Mouse (Mus musculus) lung, adult 2 months (tissue): ENCODE results near the gene Mas1. TPM values are rescaled to one million over a fixed set of nuclear protein-coding genes. Genes with fewer than 3 reads are reported as not detected.

Experiments
- DNase-seq: peaks from one replicate; pipeline ENCODE4 v3.0.0; 2022
- H3K4me1 ChIP-seq: fragments of 200-500 bp; 2 replicates; pipeline ENCODE4 v1.6.1; 2011; ENCODE audit warnings: low read length; ENCODE audit not compliant: control insufficient read depth, insufficient read depth
- H3K4me3 ChIP-seq: fragments of 200-500 bp; replicated peaks from 2 replicates; pipeline ENCODE3; 2011; ENCODE audit warnings: low read depth, mild to moderate bottlenecking, control low read depth, low read length; ENCODE audit errors: extremely low read depth
- CTCF ChIP-seq: fragments of 200-500 bp; IDR thresholded peaks from 2 replicates; pipeline ENCODE4 v1.5.1; 2011; ENCODE audit warnings: mild to moderate bottlenecking, low read length, control low read depth; ENCODE audit not compliant: insufficient read depth
- POLR2A ChIP-seq: fragments of 200-500 bp; IDR thresholded peaks from 2 replicates; pipeline ENCODE4 v1.6.1; 2011; ENCODE audit warnings: low read depth, mild to moderate bottlenecking, control low read depth, low read length, borderline replicate concordance; ENCODE audit errors: extremely low read depth
- WGBS: fragments of 180-500 bp; shearing (Covaris S2); methylation state at CpG from one replicate; pipeline ENCODE4 v1.1.7; 2018; 5-methylcytosine and 5-hydroxymethylcytosine counted together
- polyA plus RNA-seq: library from polyadenylated mRNA; depleted of rRNA; stranded (reverse); fragments of >200 nt; gene quantifications from 2 replicates; pipeline ENCODE4 v1.2.3, GENCODE M21; 2012; rRNA removed

Mas1 gene
- polyA plus RNA-seq = 0.12 TPM in 1 of 2 replicates, not detected in the other

DNA sequence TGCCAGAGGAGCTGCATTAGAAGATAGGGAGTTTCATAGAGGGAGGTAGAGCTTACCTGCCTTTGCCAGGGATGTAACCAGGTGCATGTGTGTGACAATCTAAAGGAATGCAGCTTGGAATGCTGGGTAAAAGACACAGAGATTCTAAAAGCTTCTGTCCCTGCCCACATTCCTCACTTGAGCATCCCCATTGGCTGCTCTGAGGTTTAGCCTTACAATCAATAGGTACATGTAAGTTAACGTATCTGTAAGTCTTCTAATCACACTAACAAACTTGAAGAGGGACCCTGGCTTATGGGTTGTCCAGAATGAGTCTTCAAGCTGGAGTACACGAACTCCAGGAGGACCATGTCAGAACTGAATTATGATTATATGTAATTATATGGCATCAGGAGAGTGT lies at the start of gene Mas1:
Gene Mas1, minus strand, starts transcription at position 101 of the 400 bp plus-strand sequence.
- no peak within 1 kb of the TSS for H3K4me3 ChIP-seq
- 46% methylated on average over 2 of the region's 2 CpGs for WGBS
- no peaks in the 10 kb centered on the region for H3K4me1 ChIP-seq
- no peak for TF ChIP-seq CTCF
- no peak for TF ChIP-seq POLR2A
- no peak for DNase-seq

DNA sequence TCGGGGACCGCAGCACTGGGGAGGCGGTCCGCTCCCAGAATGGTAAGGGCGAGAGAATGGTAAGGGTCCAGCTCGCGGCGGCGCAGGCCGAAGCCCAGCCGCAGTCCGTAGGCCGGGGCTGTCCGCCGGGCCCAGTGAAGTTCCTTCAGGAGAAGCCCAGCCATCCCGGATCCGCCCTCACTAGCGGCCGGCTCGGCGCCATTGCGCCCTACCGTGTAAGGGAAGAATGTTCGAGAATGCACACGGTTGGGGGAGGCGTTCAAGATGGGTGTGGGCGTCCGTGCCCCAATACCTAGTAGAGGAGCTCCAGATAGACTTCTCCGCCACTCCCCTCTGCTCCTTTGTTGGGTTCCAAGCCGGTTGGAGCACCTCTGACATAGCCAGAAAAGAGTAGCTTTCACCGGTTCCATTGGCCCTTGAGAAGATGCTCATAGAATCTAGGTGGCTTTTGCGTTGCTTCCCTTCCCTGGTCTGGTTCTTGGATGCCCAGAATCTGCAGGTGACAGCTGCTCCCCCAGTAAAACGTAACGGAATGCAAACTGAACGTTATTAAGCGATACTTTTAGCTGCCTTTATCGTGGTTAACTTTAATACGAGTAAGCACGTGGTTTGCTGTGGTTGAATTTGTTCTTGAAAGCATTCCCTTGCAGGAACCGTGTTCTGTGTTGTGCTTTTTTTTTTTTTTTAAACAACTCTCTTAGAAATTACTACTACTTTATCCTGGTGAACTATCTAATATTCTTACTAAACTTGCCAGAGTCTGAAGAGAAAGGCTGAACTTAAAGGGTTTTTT lies 48.8 kb upstream of the Mas1 start:
- 1% methylated on average over 40 of the region's 40 CpGs for WGBS
- H3K4me1 ChIP-seq = no peaks in the 10 kb centered on the region; the same call in 1 of the 2 replicates
- DNase-seq = no peak
- TF ChIP-seq POLR2A = no peak
- no peak for TF ChIP-seq CTCF
- H3K4me3 ChIP-seq = peak overlapping the region; percentile 89

DNA sequence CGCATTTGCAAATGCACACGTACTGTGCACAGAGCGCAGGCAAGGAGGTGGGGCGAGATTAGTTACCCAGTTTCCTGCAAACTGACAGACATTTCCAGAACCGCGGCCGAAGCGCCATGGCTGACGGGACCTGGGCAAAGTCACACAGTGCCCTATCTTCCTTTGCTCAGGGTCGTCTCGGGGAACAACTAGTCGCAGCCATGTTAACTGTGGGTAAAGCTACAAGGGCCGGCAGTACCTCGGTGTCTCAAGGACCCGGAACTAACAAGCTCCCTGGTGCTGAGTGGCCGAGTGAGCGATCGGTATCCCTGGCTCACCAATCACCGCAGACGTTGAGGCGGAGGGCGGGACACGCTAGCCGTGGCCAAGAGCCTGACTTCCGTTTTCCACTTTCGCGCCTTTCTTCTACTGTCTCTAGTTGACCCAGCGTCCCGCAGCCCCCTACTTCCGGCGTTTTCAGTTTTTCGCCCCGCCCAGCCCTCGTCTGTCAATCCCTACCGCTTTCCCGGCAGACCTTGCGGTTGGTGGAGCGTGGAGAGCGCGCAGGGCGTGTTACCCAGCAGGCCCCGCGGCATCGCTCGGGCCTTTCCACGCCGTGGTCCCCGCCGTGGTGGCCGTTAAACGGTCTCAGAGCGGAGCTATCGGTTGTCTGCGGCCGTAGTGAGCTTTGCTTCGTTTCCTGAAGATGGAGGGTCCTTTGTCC lies 48.1 kb upstream of the Mas1 start, which contains the start of gene Mrpl18:
Gene Mrpl18, minus strand, starts transcription at position 465 of the 703 bp plus-strand sequence.
- H3K4me3 ChIP-seq = peak within 1 kb of the TSS; percentile 89
- TF ChIP-seq CTCF (no peak), POLR2A (peak; percentile 93)
- H3K4me1 ChIP-seq = no peaks in the 10 kb centered on the region; the same call in 1 of the 2 replicates
- DNase-seq = peak; percentile 97
- under 1% methylated on average over 56 of the region's 56 CpGs for WGBS

DNA sequence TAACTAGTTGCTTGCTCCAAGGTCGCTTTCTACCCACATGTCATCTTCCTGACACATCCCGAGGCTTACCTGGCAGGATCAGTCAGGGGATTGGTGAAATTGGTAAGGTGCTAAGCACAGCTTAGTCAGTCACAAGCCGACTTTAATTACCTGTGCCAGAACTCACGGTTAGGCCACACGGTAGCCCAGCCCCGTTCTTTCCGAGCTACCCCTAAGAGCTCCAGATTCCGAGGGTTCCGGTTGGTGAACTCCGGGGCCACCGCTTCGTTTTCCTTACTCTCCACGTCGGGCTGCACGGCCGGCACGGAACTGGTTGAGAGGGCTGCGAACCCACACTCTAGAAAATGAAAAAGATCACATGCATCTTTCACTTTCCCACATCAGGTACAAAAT lies 47.5 kb upstream of the Mas1 start, which contains the start of gene Tcp1:
Gene Tcp1, plus strand, starts transcription at position 214 of the 393 bp plus-strand sequence.
- TF ChIP-seq POLR2A (no peak), CTCF (no peak)

DNA sequence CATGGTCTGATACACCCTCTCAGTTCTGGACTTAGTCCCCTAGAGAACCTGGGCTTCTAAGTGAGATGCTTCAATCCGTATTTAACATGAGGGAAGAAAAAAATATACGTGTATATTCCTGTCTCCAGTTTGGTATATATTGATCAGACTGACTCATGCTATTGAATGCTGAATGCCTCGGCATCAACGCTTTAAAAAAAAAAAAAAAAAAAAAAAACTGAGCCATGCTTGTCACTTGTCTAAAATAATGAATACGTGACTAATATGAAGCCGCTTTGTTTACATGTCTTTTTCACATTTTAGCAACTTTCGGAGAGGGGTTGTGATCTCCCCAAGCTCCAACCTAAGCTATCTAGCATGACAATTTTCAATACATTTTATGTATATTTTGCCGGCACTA lies 42.4 kb upstream of the Mas1 start:
- 87% methylated on average over 8 of the region's 8 CpGs for WGBS
- no peak for DNase-seq
- H3K4me1 ChIP-seq = no peaks in the 10 kb centered on the region; the same call in 1 of the 2 replicates
- TF ChIP-seq POLR2A (no peak), CTCF (no peak)
- H3K4me3 ChIP-seq = no peak overlapping the region

More for the DNA sequence above, 47.5 kb upstream of the Mas1 start, which contains the start of gene Tcp1:
- Histone ChIP-seq H3K4me3 (peak within 1 kb of the TSS; percentile 89), H3K4me1 (no peaks in the 10 kb centered on the region; the same call in 1 of the 2 replicates)
- under 1% methylated on average over 18 of the region's 18 CpGs for WGBS
- no peak for DNase-seq

DNA sequence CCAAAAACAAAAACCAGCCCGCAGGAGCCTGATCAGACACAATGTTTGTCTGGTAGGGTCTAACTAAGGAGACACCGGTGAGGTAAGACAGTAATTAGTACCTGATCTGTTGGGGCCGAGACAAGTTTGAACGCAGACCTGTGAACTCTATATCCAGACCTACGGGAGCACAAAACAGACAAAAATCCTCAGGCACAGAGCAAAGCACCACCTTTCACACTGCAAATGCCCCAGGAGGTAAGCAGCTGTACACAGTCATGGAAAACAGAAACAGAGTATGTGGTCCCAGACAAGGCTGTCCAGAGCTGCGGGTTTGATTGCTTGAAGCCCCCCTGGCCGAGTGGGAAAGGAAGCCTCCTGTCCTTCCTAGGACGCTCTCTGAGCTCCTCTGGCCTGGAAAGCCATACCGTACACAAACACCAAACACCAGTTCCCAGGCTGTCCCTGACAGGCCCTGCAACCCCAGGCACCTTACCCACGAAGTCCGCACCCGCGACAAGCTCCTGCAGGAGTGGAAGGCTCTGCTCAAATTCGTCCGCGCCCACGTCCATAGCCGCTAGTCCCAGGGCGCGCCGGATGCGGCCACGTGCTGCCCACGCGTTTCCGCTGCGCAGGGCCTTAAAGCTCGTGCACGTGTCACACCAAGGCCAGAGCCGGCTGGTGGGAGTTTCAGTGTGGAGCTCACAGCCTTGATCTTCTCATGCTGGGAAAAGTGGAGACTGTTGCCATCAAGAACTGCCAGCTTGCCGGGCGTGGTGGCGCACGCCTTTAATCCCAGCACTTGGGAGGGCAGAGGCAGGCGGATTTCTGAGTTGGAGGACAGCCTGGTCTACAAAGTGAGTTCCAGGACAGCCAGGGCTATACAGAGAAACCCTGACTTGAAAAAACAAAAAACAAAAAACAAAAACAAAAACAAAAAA lies 41.7 kb upstream of the Mas1 start, which contains the start of gene Pnldc1:
Gene Pnldc1, minus strand, starts transcription at position 870 of the 920 bp plus-strand sequence.
- WGBS = 80% methylated on average over 35 of the region's 35 CpGs
- Histone ChIP-seq H3K4me1 (no peaks in the 10 kb centered on the region), H3K4me3 (no peak within 1 kb of the TSS)
- no peak for TF ChIP-seq CTCF
- no peak for TF ChIP-seq POLR2A
- no peak for DNase-seq

DNA sequence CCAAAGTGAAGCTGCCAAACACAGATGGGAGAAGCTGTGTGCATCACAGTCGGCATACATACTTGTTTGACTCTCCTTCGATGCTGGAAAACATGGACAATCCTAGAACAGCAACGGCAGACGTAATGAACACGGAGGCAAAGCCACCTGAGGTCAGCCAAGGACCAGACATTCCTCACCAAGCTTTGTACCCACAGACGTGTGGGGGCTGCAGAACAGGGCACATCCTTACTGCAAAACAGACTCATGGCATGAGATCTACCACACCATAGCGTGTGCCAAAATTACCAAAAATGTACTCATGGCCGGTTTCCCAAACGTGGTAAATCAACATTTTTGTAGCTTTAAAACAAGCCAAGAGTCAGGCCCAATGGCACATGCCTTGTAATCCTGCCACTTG lies 38.5 kb upstream of the Mas1 start:
- no peak for DNase-seq
- Histone ChIP-seq H3K4me3 (no peak overlapping the region), H3K4me1 (no peaks in the 10 kb centered on the region)
- WGBS = 83% methylated on average over 9 of the region's 9 CpGs
- TF ChIP-seq CTCF = no peak
- no peak for TF ChIP-seq POLR2A

DNA sequence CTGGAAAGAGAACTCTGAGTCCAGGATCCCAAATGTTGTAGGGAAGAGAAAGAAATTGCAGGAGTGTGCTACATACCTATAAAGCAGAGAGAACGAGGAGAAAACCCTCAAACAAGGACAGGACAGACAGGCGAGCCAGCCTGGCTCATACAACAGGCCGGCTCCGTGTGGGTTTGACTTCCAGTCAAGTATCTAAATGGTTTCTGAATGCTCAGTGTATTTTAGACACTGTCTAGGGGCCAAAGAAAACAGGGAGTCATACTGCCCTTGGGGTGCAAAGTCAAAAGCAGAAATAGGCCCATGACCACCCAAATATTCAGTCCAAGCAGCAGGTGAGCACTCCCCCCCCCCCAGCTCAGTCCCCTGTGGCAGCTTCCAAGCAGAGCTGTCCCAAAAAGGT lies 37.9 kb upstream of the Mas1 start:
- 81% methylated on average over 4 of the region's 4 CpGs for WGBS
- Histone ChIP-seq H3K4me3 (no peak overlapping the region), H3K4me1 (no peaks in the 10 kb centered on the region)
- DNase-seq = no peak
- TF ChIP-seq POLR2A (no peak), CTCF (no peak)

DNA sequence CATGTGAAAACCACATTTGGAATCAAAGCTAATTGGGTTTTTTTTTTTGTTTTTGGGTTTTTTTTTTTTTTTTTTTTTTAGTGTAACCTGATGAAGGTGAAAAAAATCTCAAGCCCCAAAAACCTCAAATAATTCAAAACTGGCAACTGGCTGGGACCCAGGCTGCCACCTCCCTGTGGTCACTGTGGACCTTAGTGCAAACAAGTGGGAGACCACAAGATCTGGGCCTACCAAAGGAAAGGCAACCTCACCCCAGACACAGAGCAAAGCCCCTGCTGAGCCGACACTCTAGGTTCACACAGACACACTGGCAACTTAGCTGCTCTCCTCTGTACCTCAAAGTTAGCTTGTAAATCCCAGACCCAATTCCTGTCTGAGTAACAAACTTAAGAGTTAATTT lies 36.4 kb upstream of the Mas1 start:
- Histone ChIP-seq H3K4me1 (no peaks in the 10 kb centered on the region), H3K4me3 (no peak overlapping the region)
- WGBS = 68% methylated on average over 1 of the region's 1 CpGs
- TF ChIP-seq CTCF (no peak), POLR2A (no peak)
- DNase-seq = no peak
